Mouse (Mus musculus) gonadal fat pad, adult 2 months (tissue): Measurements from ENCODE around the gene Tceal6. TPM values are rescaled to one million over a fixed set of nuclear protein-coding genes. Genes with fewer than 3 reads are reported as not detected.
"Not testable (repeated sequence)": the region's sequence is repeated elsewhere in the genome, so short reads cannot be mapped to it uniquely, and the experiment has no call there.

Experiments used
- DNase-seq: peaks from one replicate; pipeline ENCODE4 v3.0.0-alpha.2; 2012; ENCODE audit warnings: low read depth
- polyA plus RNA-seq: library from polyadenylated mRNA; depleted of rRNA; stranded (reverse); fragments of >200 nt; gene quantifications from 2 replicates; pipeline ENCODE4 v1.2.3, GENCODE M21; 2012; rRNA removed

Tceal6 gene
- polyA plus RNA-seq, result 0.12 and 0.19 TPM in 2 replicates

DNA sequence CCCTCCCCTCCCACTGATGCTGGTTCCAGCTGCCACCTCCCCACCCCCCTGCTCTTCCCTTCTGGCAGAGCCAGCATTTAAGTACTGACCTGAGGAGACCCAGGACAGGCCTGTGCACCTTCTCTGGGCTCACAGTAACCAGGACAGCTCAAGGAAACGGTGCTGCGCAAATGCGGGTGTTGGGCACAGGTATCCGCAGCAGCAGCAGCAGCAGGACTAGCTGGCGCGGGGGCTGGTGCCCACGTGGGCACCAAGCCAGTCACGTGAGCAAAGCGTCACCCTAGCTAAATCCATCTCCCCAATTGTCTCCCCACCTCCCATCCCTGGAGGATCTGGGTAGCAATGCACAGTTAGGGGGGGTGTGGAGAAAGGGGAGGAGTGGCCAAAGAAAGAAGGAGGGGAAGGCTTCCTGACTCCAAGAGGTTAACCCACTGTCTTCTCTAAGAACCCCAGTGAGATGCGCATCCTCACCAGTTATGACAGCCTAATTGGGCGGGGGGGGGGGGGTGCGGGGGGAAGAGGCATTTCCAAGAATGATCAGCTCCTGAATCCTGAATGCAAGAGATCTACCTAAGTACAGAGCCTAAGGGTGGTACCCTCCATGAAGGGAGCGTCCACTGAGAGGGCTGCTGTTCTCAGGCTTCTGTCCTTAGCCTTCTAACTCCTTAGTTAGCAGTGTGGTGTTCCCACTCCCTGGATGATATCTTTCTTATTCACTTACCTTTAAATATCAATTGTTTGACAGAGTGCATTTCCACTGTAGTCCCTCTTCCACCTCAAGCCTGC is at the start of gene Tceal6:
Tceal6 (minus strand) TSS at position 252 of the 786 bp plus-strand sequence.
- DNase-seq, result no peak

GRCm38 (mm10) chrX:135209773-135210435 is 583 bp downstream of the Tceal6 start:
- not testable (repeated sequence) for DNase-seq

- not testable (repeated sequence) for DNase-seq
These were observed 20.6 kb downstream of the Tceal6 start for GRCm38 (mm10) chrX:135189924-135190323.

- DNase-seq, result not testable (repeated sequence)
These were observed 21.8 kb downstream of the Tceal6 start for GRCm38 (mm10) chrX:135188661-135189060.

DNA sequence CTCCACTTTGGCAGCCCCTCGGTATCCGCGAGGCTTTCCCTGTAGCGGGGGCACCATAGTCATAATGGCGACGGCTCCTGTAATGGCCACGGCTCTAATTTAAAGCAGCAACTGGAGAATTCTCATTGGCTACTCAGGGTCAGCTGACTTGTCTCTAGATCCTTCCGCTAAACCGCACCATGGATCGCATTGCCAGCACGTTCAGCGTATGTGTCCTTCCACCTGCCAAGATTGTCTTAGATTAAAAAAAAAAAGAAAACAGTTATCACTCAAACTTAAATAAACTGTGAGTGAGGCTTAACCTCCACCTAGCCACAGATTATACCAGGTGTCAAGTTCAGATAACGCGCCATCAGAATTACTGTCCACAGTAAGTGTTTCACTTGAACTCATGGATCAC is 33.0 kb downstream of the Tceal6 start, which contains the start of gene Gm15023:
Gm15023 (minus strand) TSS at position 101 of the 400 bp plus-strand sequence.
- DNase-seq, result not testable (repeated sequence)

Other genes starting within 250 kb of the Tceal6 start
- gene Nxf2, start 245.9 kb downstream of the Tceal6 start, polyA plus RNA-seq, result 0.15 TPM in 1 of 2 replicates, not detected in the other
- gene Zmat1, start 201.5 kb downstream of the Tceal6 start, polyA plus RNA-seq, result 0.53 and 1.6 TPM in 2 replicates
- gene Gm15023, start 33.1 kb downstream of the Tceal6 start, polyA plus RNA-seq, result not detected in 2 replicates
- not detected in 2 replicates for gene Pramel3, start 91.6 kb upstream of the Tceal6 start, polyA plus RNA-seq
- gene Gm5128, start 162.6 kb upstream of the Tceal6 start, polyA plus RNA-seq, result not detected in 2 replicates
- gene Gm7903, start 223.1 kb upstream of the Tceal6 start, polyA plus RNA-seq, result not detected in 2 replicates